Mouse (Mus musculus): ENCODE measurements around the gene Lpin2. TPM values are rescaled to one million over a fixed set of nuclear protein-coding genes. Genes with fewer than 3 reads are reported as not detected.

The Lpin2 gene
- 45.6 and 47.1 TPM in 2 replicates for polyA plus RNA-seq (2015; fragmentation: Nextera tagmentation; extraction: Ambion mirVana)

DNA sequence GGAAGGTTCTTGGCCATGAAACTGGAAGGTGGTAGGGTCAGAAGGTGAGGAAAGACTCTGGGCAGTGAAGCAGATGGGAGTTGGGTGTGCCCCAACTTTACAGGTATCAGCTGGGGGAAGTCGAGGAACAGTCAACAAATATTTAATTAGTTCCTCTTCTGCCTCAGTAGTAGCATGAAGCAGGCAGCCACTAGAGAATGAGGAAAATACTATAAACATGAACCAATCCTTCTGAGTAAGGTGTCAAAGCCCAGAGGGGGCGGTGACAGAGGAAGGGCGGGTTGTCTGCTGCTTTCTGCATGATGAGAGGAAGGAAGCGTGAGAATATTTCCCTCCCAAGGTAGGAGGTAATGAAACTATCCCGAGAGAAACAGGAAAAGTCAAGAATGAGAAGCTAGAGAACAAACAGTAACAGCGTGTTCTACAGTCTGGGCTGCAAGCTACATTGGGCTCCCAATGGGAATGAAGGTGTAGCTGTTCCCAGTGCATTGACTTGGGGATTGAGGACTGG lies at the start of gene Lpin2:
Gene Lpin2 (plus strand): TSS at position 350 of the 511 bp plus-strand sequence.
- Histone ChIP-seq H3K9me3 (replicated peaks; ENCODE audit: low read length) (no peaks in the 10 kb centered on the region), H3K4me1 (replicated peaks; ENCODE audit: insufficient read depth, low read length) (peaks cover 29% of the 10 kb centered on the region), H3K9ac (ENCODE audit: low read depth, low read length) (peak within 1 kb of the TSS; percentile 95), H3K4me3 (replicated peaks; ENCODE audit: low read depth, low read length) (peak within 1 kb of the TSS; percentile 94), H3K27me3 (ENCODE audit: insufficient read depth, low read length) (no peaks in the 10 kb centered on the region), H3K27ac (peak within 1 kb of the TSS; percentile 94), H3K4me2 (ENCODE audit: low read length) (peak within 1 kb of the TSS; percentile 90), H3K36me3 (ENCODE audit: insufficient read depth, low read length) (no peaks in the 10 kb centered on the region)
- DNase-seq (ENCODE audit: low spot score) (no peak), ATAC-seq (replicated peaks; ENCODE audit: low FRiP score, low read depth) (no peak)
- 15% methylated on average over 6 of the region's 6 CpGs for WGBS
- TF ChIP-seq CTCF (IDR thresholded peaks at IDR 0.05; ENCODE audit: low read depth) = no peak

DNA sequence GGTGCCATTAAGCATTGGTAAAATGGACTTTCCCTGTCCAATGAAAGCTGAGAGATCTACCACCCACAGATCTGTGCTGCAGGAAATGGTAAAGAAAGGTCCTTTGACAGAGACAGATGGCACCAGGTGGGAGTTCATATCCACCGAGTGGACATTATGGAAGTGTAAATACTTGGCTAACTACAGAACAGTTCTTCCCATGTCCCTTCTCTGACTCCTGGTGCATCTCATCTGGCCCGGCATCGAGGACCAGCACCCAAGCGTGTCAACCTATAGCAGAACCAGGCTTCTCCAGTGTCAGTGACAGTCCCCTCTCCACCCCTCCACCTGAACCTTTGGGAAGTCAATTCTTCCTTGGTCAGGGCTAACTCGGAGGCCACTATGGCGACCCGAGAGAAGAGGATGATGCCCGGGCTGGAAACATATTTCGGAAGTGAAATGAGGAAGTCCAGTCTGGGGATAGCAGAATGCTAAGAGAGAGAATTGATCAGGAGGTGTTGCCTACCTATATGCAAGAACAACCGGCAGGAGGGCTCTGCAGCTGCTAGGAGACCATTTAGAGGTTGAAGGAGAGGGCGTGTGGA lies 49.4 kb upstream of the Lpin2 start:
- H3K9me3 ChIP-seq (replicated peaks; ENCODE audit: low read length) = no peaks in the 10 kb centered on the region
- no peak for TF ChIP-seq CTCF (IDR thresholded peaks at IDR 0.05; ENCODE audit: low read depth)
- H3K4me3 ChIP-seq (replicated peaks; ENCODE audit: low read depth, low read length) = no peak overlapping the region
- 58% methylated on average over 11 of the region's 11 CpGs for WGBS
- peaks cover 38% of the 10 kb centered on the region for H3K4me1 ChIP-seq (replicated peaks; ENCODE audit: insufficient read depth, low read length)
- H3K27ac ChIP-seq = no peak overlapping the region
- DNase-seq (ENCODE audit: low spot score) (no peak), ATAC-seq (replicated peaks; ENCODE audit: low FRiP score, low read depth) (no peak)
- no peaks in the 10 kb centered on the region for H3K27me3 ChIP-seq (ENCODE audit: insufficient read depth, low read length)
- no peak overlapping the region for H3K9ac ChIP-seq (ENCODE audit: low read depth, low read length)
- H3K4me2 ChIP-seq (ENCODE audit: low read length) = no peak overlapping the region
- H3K36me3 ChIP-seq (ENCODE audit: insufficient read depth, low read length) = no peaks in the 10 kb centered on the region

DNA sequence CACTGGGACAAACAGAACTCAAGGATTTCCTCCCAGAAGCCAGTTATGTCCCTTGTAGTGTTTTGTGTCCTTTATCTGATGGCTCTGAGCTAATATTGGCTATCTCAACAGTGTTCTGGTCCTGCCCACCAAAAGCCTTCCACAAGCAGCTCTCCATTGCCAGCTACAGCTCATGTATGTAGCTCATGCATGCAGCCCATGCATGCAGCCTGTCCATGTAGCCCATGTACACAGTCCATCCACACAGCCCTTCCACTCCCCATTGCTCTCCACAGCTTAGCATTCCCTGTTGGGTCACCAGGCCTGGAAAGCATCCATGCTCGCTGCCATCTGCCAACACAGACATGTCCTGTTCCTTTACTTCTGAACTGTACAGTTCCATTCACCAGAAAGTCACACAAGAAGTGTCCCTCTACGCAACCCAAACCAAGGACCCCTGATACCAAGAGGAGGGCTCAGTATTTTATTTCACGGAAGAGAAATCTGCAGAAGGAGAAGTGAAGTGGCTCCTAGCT lies 47.9 kb upstream of the Lpin2 start:
- Histone ChIP-seq H3K27me3 (ENCODE audit: insufficient read depth, low read length) (no peaks in the 10 kb centered on the region), H3K36me3 (ENCODE audit: insufficient read depth, low read length) (no peaks in the 10 kb centered on the region), H3K9me3 (replicated peaks; ENCODE audit: low read length) (no peaks in the 10 kb centered on the region), H3K4me2 (ENCODE audit: low read length) (no peak overlapping the region), H3K4me1 (replicated peaks; ENCODE audit: insufficient read depth, low read length) (peaks cover 34% of the 10 kb centered on the region), H3K27ac (no peak overlapping the region), H3K9ac (ENCODE audit: low read depth, low read length) (no peak overlapping the region), H3K4me3 (replicated peaks; ENCODE audit: low read depth, low read length) (no peak overlapping the region)
- 88% methylated on average over 3 of the region's 3 CpGs for WGBS
- TF ChIP-seq CTCF (IDR thresholded peaks at IDR 0.05; ENCODE audit: low read depth) = no peak
- no peak for DNase-seq (ENCODE audit: low spot score)
- ATAC-seq (replicated peaks; ENCODE audit: low FRiP score, low read depth) = no peak

DNA sequence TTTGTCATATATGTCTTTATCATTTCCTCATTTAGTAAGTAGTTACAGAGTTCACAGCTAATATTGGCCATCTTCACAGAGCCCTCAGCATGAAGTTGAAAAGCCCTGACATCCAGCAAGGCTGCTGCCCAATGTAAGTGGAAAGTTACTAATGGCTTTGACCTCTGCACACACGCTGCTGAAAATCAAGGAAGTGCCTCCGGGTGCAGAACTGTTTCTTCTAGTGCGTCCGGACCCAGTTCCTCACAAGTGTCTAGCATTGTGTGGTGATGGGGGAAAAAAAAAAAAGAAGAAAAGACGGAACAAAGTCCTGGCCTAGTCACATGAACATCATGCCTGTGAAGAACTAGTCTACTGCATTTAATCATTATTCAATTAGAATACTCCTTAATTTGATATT lies 47.3 kb upstream of the Lpin2 start:
- 18% methylated on average over 5 of the region's 5 CpGs for WGBS
- Histone ChIP-seq H3K9ac (ENCODE audit: low read depth, low read length) (no peak overlapping the region), H3K4me1 (replicated peaks; ENCODE audit: insufficient read depth, low read length) (peaks cover 30% of the 10 kb centered on the region), H3K9me3 (replicated peaks; ENCODE audit: low read length) (no peaks in the 10 kb centered on the region), H3K27ac (no peak overlapping the region), H3K36me3 (ENCODE audit: insufficient read depth, low read length) (no peaks in the 10 kb centered on the region), H3K4me2 (ENCODE audit: low read length) (no peak overlapping the region), H3K4me3 (replicated peaks; ENCODE audit: low read depth, low read length) (no peak overlapping the region), H3K27me3 (ENCODE audit: insufficient read depth, low read length) (no peaks in the 10 kb centered on the region)
- no peak for ATAC-seq (replicated peaks; ENCODE audit: low FRiP score, low read depth)
- TF ChIP-seq CTCF (IDR thresholded peaks at IDR 0.05; ENCODE audit: low read depth) = no peak
- no peak for DNase-seq (ENCODE audit: low spot score)

DNA sequence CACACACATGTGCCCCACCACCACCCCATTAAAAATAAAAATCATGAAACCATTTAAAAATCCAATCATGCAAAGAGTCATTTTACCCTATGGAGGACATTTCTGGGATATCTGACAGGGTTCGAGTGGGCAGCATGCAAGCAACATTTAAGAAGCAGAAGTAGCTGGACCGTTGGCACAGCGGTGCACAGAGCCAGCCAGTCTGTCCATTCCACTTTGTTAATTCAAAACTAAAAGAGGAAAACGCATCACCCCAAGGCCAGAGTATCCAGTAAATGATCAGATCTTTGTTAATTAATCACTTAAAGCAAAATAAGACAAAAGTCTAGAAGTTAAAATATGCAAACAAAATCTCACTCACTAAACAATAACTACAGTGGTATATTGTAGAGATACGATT lies 46.5 kb upstream of the Lpin2 start:
- DNase-seq (ENCODE audit: low spot score) (no peak), ATAC-seq (replicated peaks; ENCODE audit: low FRiP score, low read depth) (no peak)
- Histone ChIP-seq H3K36me3 (ENCODE audit: insufficient read depth, low read length) (no peaks in the 10 kb centered on the region), H3K27ac (0 out of 2 replicates have a peak overlapping the region, but pooled peaks have one; percentile 28), H3K9ac (ENCODE audit: low read depth, low read length) (no peak overlapping the region), H3K4me2 (ENCODE audit: low read length) (no peak overlapping the region), H3K4me3 (replicated peaks; ENCODE audit: low read depth, low read length) (no peak overlapping the region), H3K27me3 (ENCODE audit: insufficient read depth, low read length) (no peaks in the 10 kb centered on the region), H3K9me3 (replicated peaks; ENCODE audit: low read length) (no peaks in the 10 kb centered on the region), H3K4me1 (replicated peaks; ENCODE audit: insufficient read depth, low read length) (peaks cover 23% of the 10 kb centered on the region)
- TF ChIP-seq CTCF (IDR thresholded peaks at IDR 0.05; ENCODE audit: low read depth) = no peak
- WGBS = 63% methylated on average over 5 of the region's 5 CpGs

DNA sequence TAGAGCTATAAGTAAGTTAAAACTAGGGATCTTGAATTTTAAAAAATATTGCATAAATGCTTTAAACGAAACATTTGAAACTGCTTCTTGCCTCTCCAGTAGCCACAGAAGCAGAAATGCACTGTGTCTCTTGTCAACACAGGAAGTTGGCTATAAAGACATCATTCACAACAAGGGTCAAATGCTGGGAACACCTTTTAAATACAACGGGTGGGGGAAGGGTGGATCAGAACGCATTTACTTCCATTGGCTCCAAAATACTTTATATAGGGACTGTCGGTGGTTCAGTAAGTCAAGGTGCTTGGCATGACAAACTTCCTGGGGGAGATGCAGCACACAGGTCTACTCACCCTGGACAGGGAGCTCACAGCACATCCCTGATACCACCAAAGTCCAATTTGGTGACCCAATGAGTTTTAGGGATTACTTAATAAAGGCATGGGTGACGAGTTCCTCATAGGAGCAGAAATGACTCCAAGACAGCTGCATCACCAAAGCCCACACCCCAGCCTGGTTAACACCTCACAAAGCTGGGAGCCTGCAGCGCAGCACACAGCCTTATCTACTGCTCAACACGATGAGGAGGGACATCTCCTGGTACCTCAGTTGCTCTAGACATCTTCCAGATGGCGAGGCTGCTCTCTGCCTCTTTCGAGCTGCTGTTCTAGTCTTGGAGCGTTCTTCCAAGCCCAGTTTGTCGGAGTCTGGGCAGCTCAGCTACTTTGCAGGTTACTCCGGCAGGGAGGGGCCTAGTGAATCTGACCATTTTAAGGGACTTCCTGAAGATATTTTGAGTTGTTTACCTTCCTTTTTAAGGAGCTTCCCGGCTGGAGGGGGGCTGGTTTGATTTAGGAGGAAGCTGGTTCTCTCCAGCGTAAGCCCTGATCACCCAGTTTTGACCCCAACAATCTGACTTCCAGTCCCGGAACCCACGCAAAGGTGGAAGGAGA lies 45.7 kb upstream of the Lpin2 start:
- Histone ChIP-seq H3K4me3 (replicated peaks; ENCODE audit: low read depth, low read length) (no peak overlapping the region), H3K27ac (peak overlapping the region; percentile 25; the same call in 1 of the 2 replicates), H3K9me3 (replicated peaks; ENCODE audit: low read length) (no peaks in the 10 kb centered on the region), H3K36me3 (ENCODE audit: insufficient read depth, low read length) (no peaks in the 10 kb centered on the region), H3K4me1 (replicated peaks; ENCODE audit: insufficient read depth, low read length) (peaks cover 23% of the 10 kb centered on the region), H3K4me2 (ENCODE audit: low read length) (no peak overlapping the region), H3K27me3 (ENCODE audit: insufficient read depth, low read length) (no peaks in the 10 kb centered on the region), H3K9ac (ENCODE audit: low read depth, low read length) (no peak overlapping the region)
- TF ChIP-seq CTCF (IDR thresholded peaks at IDR 0.05; ENCODE audit: low read depth) = no peak
- peak; percentile 68 for DNase-seq (ENCODE audit: low spot score)
- WGBS = 47% methylated on average over 16 of the region's 16 CpGs
- no peak for ATAC-seq (replicated peaks; ENCODE audit: low FRiP score, low read depth)
